ENCODE assay signal across 20 mouse cellular contexts in genomic region chr17:81038707-81039408, GRCm38 (mm10). TPM values are rescaled to one million over a fixed set of nuclear protein-coding genes. Genes with fewer than 3 reads are reported as not detected.
DNase-seq lines count a peak whose midpoint lies in the region; ATAC-seq and TF ChIP-seq lines count a peak whose summit lies in the region.
"Had no signal": no experiment of that assay in that cellular context is flagged by ENCODE, and none has a peak within 500 bp of the region (broad histone marks: within the 10 kb centered on the region; RNA-seq: fewer than 3 reads in every experiment).

No protein-coding gene starts in this region.

- DNase-seq in stomach, postnatal 0 days (ENCODE audit: low spot score), result no peak
- no peak for DNase-seq in thymus, postnatal 4 days
- no peak for DNase-seq in limb, embryonic 10.5 days (ENCODE audit: low spot score)
- DNase-seq: adrenal gland, adult 2 months; B cell, adult 2 months; cerebellum, adult 9-10 months; gastrocnemius, postnatal 25 days; kidney, postnatal 4 days; lung, embryonic 14.5 days; thymus, adult 18-20 months had no signal

- no peak overlapping the region for H3K27ac ChIP-seq in midbrain, embryonic 12.5 days (replicated peaks)
- H3K27ac ChIP-seq in midbrain, embryonic 16.5 days (ENCODE audit: low read length), result no peak overlapping the region
- 0 out of 2 replicates have a peak overlapping the region, but pooled peaks have one; percentile 33 for H3K27ac ChIP-seq in liver, embryonic 15.5 days (replicated peaks)
- no peak overlapping the region for H3K27ac ChIP-seq in stomach, postnatal 0 days (replicated peaks)
- no peak overlapping the region for H3K27ac ChIP-seq in limb, embryonic 10.5 days
- H3K27ac ChIP-seq: forebrain, embryonic 15.5 days; heart, embryonic 15.5 days; hindbrain, embryonic 10.5 days; limb, embryonic 12.5 days; macrophage; midbrain, embryonic 15.5 days had no signal

- no peak overlapping the region for H3K4me2 ChIP-seq in midbrain, embryonic 12.5 days (replicated peaks)
- H3K4me2 ChIP-seq in midbrain, embryonic 16.5 days (ENCODE audit: low read length), result no peak overlapping the region
- H3K4me2 ChIP-seq in liver, embryonic 15.5 days, result no peak overlapping the region
- H3K4me2 ChIP-seq in stomach, postnatal 0 days (replicated peaks; ENCODE audit: low read depth), result no peak overlapping the region
- H3K4me2 ChIP-seq: forebrain, embryonic 15.5 days; heart, embryonic 15.5 days; limb, embryonic 12.5 days; lung, embryonic 14.5 days; midbrain, embryonic 15.5 days had no signal

- TF ChIP-seq EP300 in stomach, postnatal 0 days (optimal IDR thresholded peaks at IDR 0.05), result no peak

- no peak for TF ChIP-seq CTCF in stomach, postnatal 0 days (IDR thresholded peaks at IDR 0.05; ENCODE audit: low read depth)

- 95% methylated on average over 2 of the region's 2 CpGs for WGBS in midbrain, embryonic 12.5 days
- WGBS in midbrain, embryonic 16.5 days, result 96% methylated on average over 2 of the region's 2 CpGs
- 29% methylated on average over 2 of the region's 2 CpGs for WGBS in liver, embryonic 15.5 days (ENCODE audit: insufficient replicate concordance)
- 83% methylated on average over 2 of the region's 2 CpGs for whole genome bisulfite sequencing in stomach, postnatal 0 days
- 94% methylated on average over 2 of the region's 2 CpGs for WGBS in limb, embryonic 10.5 days

- H3K4me1 ChIP-seq in midbrain, embryonic 12.5 days, result no peaks in the 10 kb centered on the region; the same call in 1 of the 2 replicates
- no peaks in the 10 kb centered on the region for H3K4me1 ChIP-seq in midbrain, embryonic 16.5 days (ENCODE audit: control insufficient read depth, insufficient read depth, low read length)
- H3K4me1 ChIP-seq in liver, embryonic 15.5 days (replicated peaks), result peaks cover 40% of the 10 kb centered on the region
- H3K4me1 ChIP-seq in stomach, postnatal 0 days (replicated peaks; ENCODE audit: control insufficient read depth, insufficient read depth), result no peaks in the 10 kb centered on the region
- H3K4me1 ChIP-seq in limb, embryonic 10.5 days, result no peaks in the 10 kb centered on the region
- H3K4me1 ChIP-seq: forebrain, embryonic 15.5 days; hindbrain, embryonic 10.5 days; limb, embryonic 12.5 days; midbrain, embryonic 15.5 days had no signal

- H3K9me3 ChIP-seq in midbrain, embryonic 12.5 days, result no peaks in the 10 kb centered on the region
- H3K9me3 ChIP-seq in midbrain, embryonic 16.5 days (replicated peaks; ENCODE audit: control insufficient read depth, low read length, poor library complexity, severe bottlenecking), result no peaks in the 10 kb centered on the region
- H3K9me3 ChIP-seq in liver, embryonic 15.5 days (replicated peaks), result no peaks in the 10 kb centered on the region
- no peaks in the 10 kb centered on the region for H3K9me3 ChIP-seq in stomach, postnatal 0 days (ENCODE audit: control insufficient read depth, low read length)
- H3K9me3 ChIP-seq in limb, embryonic 10.5 days (replicated peaks), result no peaks in the 10 kb centered on the region
- H3K9me3 ChIP-seq: forebrain, embryonic 15.5 days; heart, embryonic 15.5 days; hindbrain, embryonic 10.5 days; limb, embryonic 12.5 days; midbrain, embryonic 15.5 days had no signal

- peaks cover 21% of the 10 kb centered on the region for H3K36me3 ChIP-seq in midbrain, embryonic 12.5 days
- H3K36me3 ChIP-seq in midbrain, embryonic 16.5 days (ENCODE audit: control insufficient read depth, insufficient read depth, low read length), result no peaks in the 10 kb centered on the region
- H3K36me3 ChIP-seq in liver, embryonic 15.5 days (replicated peaks), result peaks cover 54% of the 10 kb centered on the region
- H3K36me3 ChIP-seq in stomach, postnatal 0 days (ENCODE audit: control insufficient read depth, insufficient read depth, low read length), result peaks cover 11% of the 10 kb centered on the region
- H3K36me3 ChIP-seq in limb, embryonic 10.5 days, result peaks cover 81% of the 10 kb centered on the region
- H3K36me3 ChIP-seq: midbrain, embryonic 15.5 days had no signal

- H3K9ac ChIP-seq in midbrain, embryonic 12.5 days (replicated peaks), result no peak overlapping the region
- no peak overlapping the region for H3K9ac ChIP-seq in midbrain, embryonic 16.5 days (ENCODE audit: low read depth, low read length)
- no peak overlapping the region for H3K9ac ChIP-seq in liver, embryonic 15.5 days
- no peak overlapping the region for H3K9ac ChIP-seq in stomach, postnatal 0 days (ENCODE audit: low read length)
- H3K9ac ChIP-seq: forebrain, embryonic 15.5 days; heart, embryonic 15.5 days; limb, embryonic 12.5 days; lung, embryonic 14.5 days; midbrain, embryonic 15.5 days had no signal

- no peak overlapping the region for H3K4me3 ChIP-seq in midbrain, embryonic 12.5 days
- no peak overlapping the region for H3K4me3 ChIP-seq in midbrain, embryonic 16.5 days (ENCODE audit: low read depth, low read length)
- H3K4me3 ChIP-seq in liver, embryonic 15.5 days (replicated peaks), result no peak overlapping the region
- no peak overlapping the region for H3K4me3 ChIP-seq in stomach, postnatal 0 days (ENCODE audit: low read depth, low read length)
- no peak overlapping the region for H3K4me3 ChIP-seq in limb, embryonic 10.5 days
- H3K4me3 ChIP-seq: forebrain, embryonic 15.5 days; heart, embryonic 15.5 days; hindbrain, embryonic 10.5 days; limb, embryonic 12.5 days; midbrain, embryonic 15.5 days had no signal

- ATAC-seq in midbrain, embryonic 12.5 days (ENCODE audit: low FRiP score, low read depth), result peak; percentile 49; the same call in 1 of the 2 replicates
- no peak for ATAC-seq in midbrain, embryonic 16.5 days
- ATAC-seq in erythroid progenitor cell, adult 5-6 weeks (replicated peaks; ENCODE audit: low FRiP score, poor library complexity, severe bottlenecking), result peak; percentile 25; the same call in 1 of the 2 replicates
- ATAC-seq in liver, embryonic 15.5 days (ENCODE audit: insufficient read depth), result peak; percentile 72
- peak; percentile 85 for ATAC-seq in stomach, postnatal 0 days (ENCODE audit: low FRiP score, low TSS enrichment)
- ATAC-seq: forebrain, embryonic 15.5 days; midbrain, embryonic 15.5 days had no signal

- no peaks in the 10 kb centered on the region for H3K27me3 ChIP-seq in midbrain, embryonic 12.5 days
- H3K27me3 ChIP-seq in midbrain, embryonic 16.5 days (ENCODE audit: control insufficient read depth, insufficient read depth, low read depth, low read length), result no peaks in the 10 kb centered on the region
- no peaks in the 10 kb centered on the region for H3K27me3 ChIP-seq in liver, embryonic 15.5 days
- no peaks in the 10 kb centered on the region for H3K27me3 ChIP-seq in stomach, postnatal 0 days (ENCODE audit: control insufficient read depth, insufficient read depth, low read length)
- no peaks in the 10 kb centered on the region for H3K27me3 ChIP-seq in limb, embryonic 10.5 days (ENCODE audit: low read depth, poor library complexity, severe bottlenecking)
- H3K27me3 ChIP-seq: forebrain, embryonic 15.5 days; heart, embryonic 15.5 days; limb, embryonic 12.5 days; midbrain, embryonic 15.5 days had no signal

RNA-seq across cellular contexts. Expression of gene Thumpd2, which starts 26.0 kb away (rescaled TPM):
- 11.7 and 14.1 TPM in 2 replicates for polyA plus RNA-seq in midbrain, embryonic 12.5 days (2016; fragmentation: Nextera tagmentation; extraction: Ambion mirVana)
- 6.9 and 7.2 TPM in 2 replicates for polyA plus RNA-seq in midbrain, embryonic 16.5 days (2015; fragmentation: Nextera tagmentation; extraction: Ambion mirVana)
- 3.6 TPM in 1 of 2 replicates, not detected in the other for total RNA-seq in erythroid progenitor cell, adult 5-6 weeks (2015; ENCODE audit: low replicate concordance)
- 1.1 and 5.9 TPM in 2 replicates for total RNA-seq in erythroid progenitor cell, adult 5-6 weeks (2017; ENCODE audit: low replicate concordance)
- polyA plus RNA-seq in liver, embryonic 15.5 days (2015; fragmentation: Nextera tagmentation; extraction: Ambion mirVana), result 5.8 TPM in 2 replicates
- polyA plus RNA-seq in stomach, postnatal 0 days (2015; fragmentation: Nextera tagmentation; extraction: Ambion mirVana), result 6.9 and 7.5 TPM in 2 replicates
- polyA plus RNA-seq in limb, embryonic 10.5 days (2016; fragmentation: Nextera tagmentation; extraction: Ambion mirVana), result 13.6 and 15.3 TPM in 2 replicates
